Mouse (Mus musculus): ENCODE measurements around the gene Plppr3.

GRCm38 (mm10) chr10:79919251-79919849, 44.9 kb upstream of the Plppr3 start:
- TF ChIP-seq CTCF (IDR thresholded peaks at IDR 0.05 in 2 of 3, conservative IDR thresholded peaks at IDR 0.05 in 1 of 3; ENCODE audit: control insufficient read depth in 1 of 3, insufficient read depth in 1 of 3, low read depth in 2 of 3, low read length in 3 of 3, poor library complexity in 1 of 3, severe bottlenecking in 1 of 3) (no peak), MAX (IDR thresholded peaks at IDR 0.05; ENCODE audit: low read length) (no peak), USF1 (IDR thresholded peaks at IDR 0.05; ENCODE audit: low read depth, low read length) (no peak), E2F4 (IDR thresholded peaks at IDR 0.05; ENCODE audit: borderline replicate concordance, low read depth, low read length) (no peak), POLR2AphosphoS5 (IDR thresholded peaks at IDR 0.05; ENCODE audit: borderline replicate concordance, low read depth, low read length) (no peak), POLR2A (IDR thresholded peaks at IDR 0.05; ENCODE audit: control insufficient read depth in 1 of 2, insufficient read depth in 1 of 2, low read depth in 1 of 2, low read length in 2 of 2, poor library complexity in 1 of 2) (no peak), EP300 (IDR thresholded peaks at IDR 0.05; ENCODE audit: low read depth in 1 of 2, low read length in 2 of 2) (no peak), TBP (IDR thresholded peaks at IDR 0.05; ENCODE audit: low read depth, low read length) (no peak), MAFK (IDR thresholded peaks at IDR 0.05; ENCODE audit: borderline replicate concordance, low read depth, low read length) (no peak), GATA1 (IDR thresholded peaks at IDR 0.05; ENCODE audit: low read depth, low read length) (no peak)

Data from MEL (cell line).